Mouse (Mus musculus) lung, embryonic 14.5 days (tissue): Measurements from ENCODE around the gene Cdc42bpg. TPM values are rescaled to one million over a fixed set of nuclear protein-coding genes. Genes with fewer than 3 reads are reported as not detected.

Source experiments
- ATAC-seq: fragments of 200-750 bp; cut with Nextera tagmentation; 2 replicates; pipeline ENCODE4 v1.8.0; 2017; ENCODE audit warnings: mild to moderate bottlenecking, moderate TSS enrichment, moderate library complexity; ENCODE audit not compliant: insufficient read depth
- DNase-seq: peaks from one replicate; pipeline ENCODE4 v3.0.0-alpha.2; 2015
- H3K27ac ChIP-seq: fragments of 300-500 bp; sonication (generic); 2 replicates; pipeline ENCODE4 v1.5.1; 2014; ENCODE audit warnings: low read depth, mild to moderate bottlenecking, moderate library complexity
- H3K27me3 ChIP-seq: fragments of 300-500 bp; sonication (generic); 2 replicates; pipeline ENCODE4 v1.6.1; 2014; ENCODE audit warnings: low read length, control low read depth; ENCODE audit not compliant: insufficient read depth
- H3K36me3 ChIP-seq: fragments of 300-500 bp; sonication (generic); 2 replicates; pipeline ENCODE4 v1.6.1; 2014; ENCODE audit warnings: control low read depth; ENCODE audit not compliant: insufficient read depth
- H3K4me1 ChIP-seq: fragments of 300-500 bp; sonication (generic); 2 replicates; pipeline ENCODE4 v1.6.1; 2014; ENCODE audit warnings: antibody characterized with exemption, control low read depth; ENCODE audit not compliant: insufficient read depth
- H3K4me2 ChIP-seq: fragments of 300-500 bp; sonication (generic); 2 replicates; pipeline ENCODE4 v1.6.1; 2014; ENCODE audit warnings: mild to moderate bottlenecking
- H3K4me3 ChIP-seq: fragments of 300-500 bp; sonication (generic); 2 replicates; pipeline ENCODE4 v1.5.1; 2014; ENCODE audit warnings: low read depth, low read length
- H3K9ac ChIP-seq: fragments of 300-500 bp; sonication (generic); 2 replicates; pipeline ENCODE4 v1.6.1; 2014
- H3K9me3 ChIP-seq: fragments of 300-500 bp; sonication (generic); 2 replicates; pipeline ENCODE4 v1.6.1; 2016; ENCODE audit warnings: low read depth, low read length, control low read depth
- CTCF ChIP-seq: IDR thresholded peaks from 2 replicates; pipeline ENCODE4 v1.5.1; 2016; ENCODE audit warnings: antibody characterized with exemption, low read depth
- WGBS: fragments of 180-500 bp; shearing (Covaris S2); extraction: QIAGEN DNeasy Blood & Tissue Kit; methylation state at CpG from one replicate; pipeline ENCODE4 v1.1.7; 2014; 5-methylcytosine and 5-hydroxymethylcytosine counted together
- polyA plus RNA-seq: library from polyadenylated mRNA; unstranded; fragments of >200 nt; fragmentation: Nextera tagmentation; extraction: Ambion mirVana; gene quantifications from 2 replicates; pipeline ENCODE4 v1.2.1, GENCODE M21; 2014

The Cdc42bpg gene
- polyA plus RNA-seq, 1 experiment from 2014 or later = 0.82 TPM

- Histone ChIP-seq H3K9me3 (no peaks in the 10 kb centered on the region), H3K4me2 (peak overlapping the region; percentile 52), H3K36me3 (peaks cover 5% of the 10 kb centered on the region), H3K27ac (no peak overlapping the region), H3K4me3 (0 out of 2 replicates have a peak overlapping the region, but pooled peaks have one; percentile 2), H3K27me3 (no peaks in the 10 kb centered on the region), H3K4me1 (peaks cover 9% of the 10 kb centered on the region), H3K9ac (peak overlapping the region; percentile 19)
- WGBS = 21% methylated on average over 13 of the region's 13 CpGs
- TF ChIP-seq CTCF = peak; percentile 95
- DNase-seq (peak; percentile 91), ATAC-seq (no peak)
Observed at GRCm38 (mm10) chr19:6331719-6332516, 25.7 kb downstream of the Cdc42bpg start.

GRCm38 (mm10) chr19:6333761-6334595 is 27.7 kb downstream of the Cdc42bpg start:
- Histone ChIP-seq H3K9me3 (no peaks in the 10 kb centered on the region), H3K27ac (peak overlapping the region; percentile 85), H3K4me2 (peak overlapping the region; percentile 90), H3K27me3 (no peaks in the 10 kb centered on the region), H3K4me3 (peak overlapping the region; percentile 78), H3K9ac (peak overlapping the region; percentile 38; the same call in 1 of the 2 replicates), H3K4me1 (peaks cover 9% of the 10 kb centered on the region), H3K36me3 (peaks cover 26% of the 10 kb centered on the region)
- WGBS = 53% methylated on average over 9 of the region's 9 CpGs
- no peak for TF ChIP-seq CTCF
- DNase-seq (peak; percentile 9), ATAC-seq (no peak)

- peak; percentile 98 for DNase-seq
- H3K9me3 ChIP-seq = no peaks in the 10 kb centered on the region
- peak within 1 kb of the TSS; percentile 85 for H3K27ac ChIP-seq
- H3K9ac ChIP-seq = peak within 1 kb of the TSS; percentile 68
- peak; percentile 94 for ATAC-seq
- under 1% methylated on average over 43 of the region's 43 CpGs for WGBS
- H3K4me1 ChIP-seq = peaks cover 9% of the 10 kb centered on the region
- peak within 1 kb of the TSS; percentile 90 for H3K4me2 ChIP-seq
- H3K27me3 ChIP-seq = no peaks in the 10 kb centered on the region
- TF ChIP-seq CTCF = peak; percentile 56
- peak within 1 kb of the TSS; percentile 78 for H3K4me3 ChIP-seq
- H3K36me3 ChIP-seq = peaks cover 35% of the 10 kb centered on the region
Observed at GRCm38 (mm10) chr19:6334673-6335457, 28.6 kb downstream of the Cdc42bpg start, which contains the start of gene Men1. Gene Men1, plus strand, starts transcription at chr19:6334979.

- H3K27me3 ChIP-seq = no peaks in the 10 kb centered on the region
- under 1% methylated on average over 25 of the region's 25 CpGs for WGBS
- ATAC-seq = peak; percentile 36; the same call in 1 of the 2 replicates
- no peaks in the 10 kb centered on the region for H3K9me3 ChIP-seq
- peak overlapping the region; percentile 90 for H3K4me2 ChIP-seq
- H3K9ac ChIP-seq = peak overlapping the region; percentile 68
- DNase-seq = peak; percentile 6
- H3K36me3 ChIP-seq = peaks cover 40% of the 10 kb centered on the region
- H3K4me3 ChIP-seq = peak overlapping the region; percentile 78
- peak overlapping the region; percentile 9 for H3K27ac ChIP-seq
- peaks cover 9% of the 10 kb centered on the region for H3K4me1 ChIP-seq
- TF ChIP-seq CTCF = no peak
Observed at GRCm38 (mm10) chr19:6335458-6335827, 29.2 kb downstream of the Cdc42bpg start.

- H3K4me3 ChIP-seq = peak overlapping the region; percentile 78
- 93% methylated on average over 10 of the region's 10 CpGs for WGBS
- no peak for ATAC-seq
- DNase-seq = no peak
- H3K9ac ChIP-seq = peak overlapping the region; percentile 68; the same call in 1 of the 2 replicates
- H3K27me3 ChIP-seq = no peaks in the 10 kb centered on the region
- peak overlapping the region; percentile 90 for H3K4me2 ChIP-seq
- H3K36me3 ChIP-seq = peaks cover 40% of the 10 kb centered on the region
- H3K9me3 ChIP-seq = no peaks in the 10 kb centered on the region
- peaks cover 9% of the 10 kb centered on the region for H3K4me1 ChIP-seq
- no peak overlapping the region for H3K27ac ChIP-seq
- no peak for TF ChIP-seq CTCF
Observed at GRCm38 (mm10) chr19:6336920-6337319, 30.7 kb downstream of the Cdc42bpg start.

GRCm38 (mm10) chr19:6338171-6338570 is 31.9 kb downstream of the Cdc42bpg start:
- Histone ChIP-seq H3K27ac (no peak overlapping the region), H3K4me2 (no peak overlapping the region), H3K9ac (no peak overlapping the region), H3K36me3 (peaks cover 44% of the 10 kb centered on the region), H3K4me1 (peaks cover 9% of the 10 kb centered on the region), H3K9me3 (no peaks in the 10 kb centered on the region), H3K27me3 (no peaks in the 10 kb centered on the region), H3K4me3 (no peak overlapping the region)
- no peak for DNase-seq
- 94% methylated on average over 7 of the region's 7 CpGs for WGBS
- TF ChIP-seq CTCF = no peak
- no peak for ATAC-seq
